Mouse (Mus musculus): ENCODE data around the gene Apoc3.

The Apoc3 gene

GRCm38 (mm10) chr9:46235596-46235648 lies at the start of gene Apoc3:
Gene Apoc3, minus strand, starts transcription at chr9:46235636.
- in situ Hi-C loops (cut with MboI; ENCODE audit: unreplicated experiment in 2 of 2) = loop anchor here in 1 of 2 experiments (25.0 kb wide), 1 partner anchor 648 kb away; no protein-coding TSS in a partner anchor

- in situ Hi-C loops (cut with MboI; ENCODE audit: unreplicated experiment in 2 of 2) = no loop called here
Measured at GRCm38 (mm10) chr9:46282631-46283436, 47.4 kb upstream of the Apoc3 start, which contains the start of gene Bud13. Gene Bud13, plus strand, starts transcription at chr9:46283008.

- in situ Hi-C loops (cut with MboI; ENCODE audit: unreplicated experiment in 2 of 2) = loop anchor here in 1 of 2 experiments (25.0 kb wide), 1 partner anchor 862 kb away; no protein-coding TSS in a partner anchor
Measured at GRCm38 (mm10) chr9:46274494-46274893, 39.1 kb upstream of the Apoc3 start.

GRCm38 (mm10) chr9:46272677-46273454 lies 37.4 kb upstream of the Apoc3 start, which contains the start of gene Zpr1:
Gene Zpr1, plus strand, starts transcription at chr9:46273064.
- in situ Hi-C loops (cut with MboI; ENCODE audit: unreplicated experiment in 2 of 2) = loop anchor here in 1 of 2 experiments (25.0 kb wide), 1 partner anchor 861 kb away; no protein-coding TSS in a partner anchor

GRCm38 (mm10) chr9:46272070-46272469 lies 36.6 kb upstream of the Apoc3 start:
- in situ Hi-C loops (cut with MboI; ENCODE audit: unreplicated experiment in 2 of 2) = loop anchor here in 1 of 2 experiments (25.0 kb wide), 1 partner anchor 860 kb away; no protein-coding TSS in a partner anchor

- in situ Hi-C loops (cut with MboI; ENCODE audit: unreplicated experiment in 2 of 2) = loop anchor here in 1 of 2 experiments (25.0 kb wide), 1 partner anchor 858 kb away; no protein-coding TSS in a partner anchor
Measured at GRCm38 (mm10) chr9:46270782-46271181, 35.3 kb upstream of the Apoc3 start.

GRCm38 (mm10) chr9:46269125-46269524 lies 33.7 kb upstream of the Apoc3 start:
- in situ Hi-C loops (cut with MboI; ENCODE audit: unreplicated experiment in 2 of 2) = loop anchor here in 1 of 2 experiments (25.0 kb wide), 1 partner anchor 857 kb away; no protein-coding TSS in a partner anchor

GRCm38 (mm10) chr9:46268343-46268873 lies 33.0 kb upstream of the Apoc3 start, which contains the start of gene Apoa5:
Gene Apoa5, plus strand, starts transcription at chr9:46268633.
- in situ Hi-C loops (cut with MboI; ENCODE audit: unreplicated experiment in 2 of 2) = loop anchor here in 1 of 2 experiments (25.0 kb wide), 1 partner anchor 856 kb away; no protein-coding TSS in a partner anchor

GRCm38 (mm10) chr9:46261131-46261530 lies 25.7 kb upstream of the Apoc3 start:
- in situ Hi-C loops (cut with MboI; ENCODE audit: unreplicated experiment in 2 of 2) = loop anchor here in 1 of 2 experiments (25.0 kb wide), 1 partner anchor 849 kb away; no protein-coding TSS in a partner anchor

GRCm38 (mm10) chr9:46259111-46259510 lies 23.7 kb upstream of the Apoc3 start:
- in situ Hi-C loops (cut with MboI; ENCODE audit: unreplicated experiment in 2 of 2) = loop anchor here in 1 of 2 experiments (10.0 to 25.0 kb wide), 2 partner anchors 674 to 847 kb away; no protein-coding TSS in a partner anchor

- in situ Hi-C loops (cut with MboI; ENCODE audit: unreplicated experiment in 2 of 2) = loop anchor here in 1 of 2 experiments (10.0 to 25.0 kb wide), 2 partner anchors 673 to 845 kb away; no protein-coding TSS in a partner anchor
Measured at GRCm38 (mm10) chr9:46257546-46257945, 22.1 kb upstream of the Apoc3 start.

GRCm38 (mm10) chr9:46256658-46257385 lies 21.4 kb upstream of the Apoc3 start:
- in situ Hi-C loops (cut with MboI; ENCODE audit: unreplicated experiment in 2 of 2) = loop anchor here in 1 of 2 experiments (10.0 to 25.0 kb wide), 2 partner anchors 672 to 845 kb away; no protein-coding TSS in a partner anchor

- in situ Hi-C loops (cut with MboI; ENCODE audit: unreplicated experiment in 2 of 2) = loop anchor here in 1 of 2 experiments (10.0 to 25.0 kb wide), 2 partner anchors 671 to 844 kb away; no protein-coding TSS in a partner anchor
Measured at GRCm38 (mm10) chr9:46256177-46256576, 20.7 kb upstream of the Apoc3 start.

GRCm38 (mm10) chr9:46246752-46247324 lies 11.4 kb upstream of the Apoc3 start:
- in situ Hi-C loops (cut with MboI; ENCODE audit: unreplicated experiment in 2 of 2) = loop anchor here (5.0 to 25.0 kb wide), 3 partner anchors 240 to 660 kb away; no protein-coding TSS in a partner anchor

GRCm38 (mm10) chr9:46243584-46243983 lies 8.1 kb upstream of the Apoc3 start:
- in situ Hi-C loops (cut with MboI; ENCODE audit: unreplicated experiment in 2 of 2) = loop anchor here in 1 of 2 experiments (10.0 to 25.0 kb wide), 2 partner anchors 329 to 656 kb away; no protein-coding TSS in a partner anchor

- in situ Hi-C loops (cut with MboI; ENCODE audit: unreplicated experiment in 2 of 2) = loop anchor here in 1 of 2 experiments (10.0 to 25.0 kb wide), 2 partner anchors 328 to 656 kb away; no protein-coding TSS in a partner anchor
Measured at GRCm38 (mm10) chr9:46243122-46243521, 7.7 kb upstream of the Apoc3 start.

GRCm38 (mm10) chr9:46241818-46242217 lies 6.4 kb upstream of the Apoc3 start:
- in situ Hi-C loops (cut with MboI; ENCODE audit: unreplicated experiment in 2 of 2) = loop anchor here in 1 of 2 experiments (10.0 to 25.0 kb wide), 2 partner anchors 327 to 655 kb away; no protein-coding TSS in a partner anchor

- in situ Hi-C loops (cut with MboI; ENCODE audit: unreplicated experiment in 2 of 2) = loop anchor here in 1 of 2 experiments (10.0 to 25.0 kb wide), 2 partner anchors 326 to 653 kb away; no protein-coding TSS in a partner anchor
Measured at GRCm38 (mm10) chr9:46240526-46241153, 5.2 kb upstream of the Apoc3 start, which contains the start of gene Apoa4. Gene Apoa4, plus strand, starts transcription at chr9:46240696.

Measured in v-Abl transformed pro-B cells (cell line).